ENCODE assay signal across 25 mouse cellular contexts in genomic region chr12:69082051-69082450, GRCm38 (mm10).
A peak's percentile ranks its signal among the peaks of the same experiment; 100 is the strongest.
DNase-seq lines count a peak whose midpoint lies in the region; ATAC-seq and TF ChIP-seq lines count a peak whose summit lies in the region.
"Had no signal": no experiment of that assay in that cellular context is flagged by ENCODE, and none has a peak within 500 bp of the region (broad histone marks: within the 10 kb centered on the region; RNA-seq: fewer than 3 reads in every experiment).

No protein-coding gene starts in this region.

- no peaks in the 10 kb centered on the region for H3K9me3 ChIP-seq in hindbrain, embryonic 11.5 days (ENCODE audit: control insufficient read depth, low read length)
- no peaks in the 10 kb centered on the region for H3K9me3 ChIP-seq in hindbrain, postnatal 0 days (ENCODE audit: low read length)
- H3K9me3 ChIP-seq in neural tube, embryonic 13.5 days: no peaks in the 10 kb centered on the region
- no peaks in the 10 kb centered on the region for H3K9me3 ChIP-seq in neural tube, embryonic 15.5 days (replicated peaks)
- H3K9me3 ChIP-seq in embryonic facial prominence, embryonic 12.5 days: no peaks in the 10 kb centered on the region
- H3K9me3 ChIP-seq: forebrain, embryonic 13.5 days; hindbrain, embryonic 15.5 days; intestine, embryonic 15.5 days; liver, embryonic 13.5 days; megakaryocyte, embryonic 14.5 days had no signal

- H3K4me1 ChIP-seq in hindbrain, embryonic 11.5 days (replicated peaks; ENCODE audit: control insufficient read depth, insufficient read depth, low read length): no peaks in the 10 kb centered on the region
- H3K4me1 ChIP-seq in hindbrain, postnatal 0 days (ENCODE audit: insufficient read depth, low read length): no peaks in the 10 kb centered on the region
- peaks cover 27% of the 10 kb centered on the region for H3K4me1 ChIP-seq in neural tube, embryonic 13.5 days (replicated peaks)
- H3K4me1 ChIP-seq in neural tube, embryonic 15.5 days: peaks cover 13% of the 10 kb centered on the region
- H3K4me1 ChIP-seq in embryonic facial prominence, embryonic 12.5 days: peaks cover 10% of the 10 kb centered on the region; the same call in 1 of the 2 replicates
- H3K4me1 ChIP-seq: forebrain, embryonic 13.5 days; intestine, embryonic 15.5 days; liver, embryonic 13.5 days; megakaryocyte, embryonic 14.5 days had no signal

- no peak overlapping the region for H3K9ac ChIP-seq in hindbrain, embryonic 11.5 days (ENCODE audit: low read depth, low read length)
- H3K9ac ChIP-seq in hindbrain, postnatal 0 days (replicated peaks; ENCODE audit: low read length): no peak overlapping the region
- H3K9ac ChIP-seq in neural tube, embryonic 13.5 days: no peak overlapping the region
- no peak overlapping the region for H3K9ac ChIP-seq in neural tube, embryonic 15.5 days (replicated peaks)
- H3K9ac ChIP-seq in embryonic facial prominence, embryonic 12.5 days: no peak overlapping the region
- H3K9ac ChIP-seq: forebrain, embryonic 13.5 days; hindbrain, embryonic 15.5 days; intestine, embryonic 15.5 days; liver, embryonic 13.5 days had no signal

- no peak overlapping the region for H3K27ac ChIP-seq in hindbrain, embryonic 11.5 days (ENCODE audit: low read depth, low read length)
- H3K27ac ChIP-seq in hindbrain, postnatal 0 days: no peak overlapping the region
- no peak overlapping the region for H3K27ac ChIP-seq in neural tube, embryonic 13.5 days (replicated peaks)
- no peak overlapping the region for H3K27ac ChIP-seq in neural tube, embryonic 15.5 days (replicated peaks)
- no peak overlapping the region for H3K27ac ChIP-seq in embryonic facial prominence, embryonic 12.5 days
- H3K27ac ChIP-seq: forebrain, embryonic 13.5 days; heart, adult 2 months; hindbrain, embryonic 15.5 days; intestine, embryonic 15.5 days; liver, embryonic 13.5 days; stomach, postnatal 0 days had no signal

- WGBS in hindbrain, embryonic 11.5 days: 32% methylated on average over 6 of the region's 6 CpGs
- WGBS in hindbrain, postnatal 0 days: 38% methylated on average over 6 of the region's 6 CpGs
- WGBS in neural tube, embryonic 13.5 days: 27% methylated on average over 6 of the region's 6 CpGs
- 34% methylated on average over 6 of the region's 6 CpGs for WGBS in neural tube, embryonic 15.5 days
- 19% methylated on average over 6 of the region's 6 CpGs for WGBS in embryonic facial prominence, embryonic 12.5 days

- peak; percentile 23 for DNase-seq in hindbrain, embryonic 11.5 days (ENCODE audit: low spot score)
- no peak for DNase-seq in hindbrain, postnatal 0 days (ENCODE audit: low spot score)
- no peak for DNase-seq in left cerebral cortex, postnatal 25 days (ENCODE audit: low spot score in 2 of 2)
- DNase-seq in ovary, postnatal 10 days (ENCODE audit: low spot score): no peak
- DNase-seq in gastrocnemius, postnatal 14 days: no peak
- DNase-seq: adrenal gland, postnatal 25 days; cerebellum, adult 9-11 months; gastrocnemius, postnatal 25 days; heart, adult 2 months; kidney, adult 9 months; liver, embryonic 13.5 days; lung, adult 2 months; lung, postnatal 14 days; right cerebral cortex, postnatal 14 days; thymus, adult 2 months; thymus, postnatal 4 days had no signal

- H3K4me2 ChIP-seq in hindbrain, embryonic 11.5 days (replicated peaks; ENCODE audit: low read depth, low read length): no peak overlapping the region
- no peak overlapping the region for H3K4me2 ChIP-seq in hindbrain, postnatal 0 days (ENCODE audit: low read depth, low read length)
- H3K4me2 ChIP-seq in neural tube, embryonic 13.5 days: 0 out of 2 replicates have a peak overlapping the region, but pooled peaks have one; percentile 3
- no peak overlapping the region for H3K4me2 ChIP-seq in neural tube, embryonic 15.5 days
- 0 out of 2 replicates have a peak overlapping the region, but pooled peaks have one; percentile 7 for H3K4me2 ChIP-seq in embryonic facial prominence, embryonic 12.5 days (replicated peaks)
- H3K4me2 ChIP-seq: forebrain, embryonic 13.5 days; hindbrain, embryonic 15.5 days; intestine, embryonic 15.5 days; liver, embryonic 13.5 days had no signal

- intact Hi-C loops in left cerebral cortex, postnatal 25 days (cut with DNase I): no loop called here
- intact Hi-C loops in gastrocnemius, postnatal 14 days (cut with DNase I; ENCODE audit: low total_unique reads): no loop called here

- no peak overlapping the region for H3K4me3 ChIP-seq in hindbrain, embryonic 11.5 days (ENCODE audit: low read depth, low read length)
- no peak overlapping the region for H3K4me3 ChIP-seq in hindbrain, postnatal 0 days (ENCODE audit: low read length)
- H3K4me3 ChIP-seq in neural tube, embryonic 13.5 days: no peak overlapping the region
- H3K4me3 ChIP-seq in neural tube, embryonic 15.5 days (replicated peaks): no peak overlapping the region
- no peak overlapping the region for H3K4me3 ChIP-seq in embryonic facial prominence, embryonic 12.5 days
- H3K4me3 ChIP-seq: erythroblast, embryonic 14.5 days; forebrain, embryonic 13.5 days; heart, adult 2 months; hindbrain, embryonic 15.5 days; intestine, embryonic 15.5 days; liver, embryonic 13.5 days; megakaryocyte, embryonic 14.5 days had no signal

- no peaks in the 10 kb centered on the region for H3K36me3 ChIP-seq in hindbrain, embryonic 11.5 days (ENCODE audit: control insufficient read depth, insufficient read depth, low read length)
- H3K36me3 ChIP-seq in hindbrain, postnatal 0 days (ENCODE audit: insufficient read depth, low read length): no peaks in the 10 kb centered on the region
- no peaks in the 10 kb centered on the region for H3K36me3 ChIP-seq in neural tube, embryonic 13.5 days
- H3K36me3 ChIP-seq in neural tube, embryonic 15.5 days: no peaks in the 10 kb centered on the region
- no peaks in the 10 kb centered on the region for H3K36me3 ChIP-seq in embryonic facial prominence, embryonic 12.5 days
- H3K36me3 ChIP-seq: hindbrain, embryonic 15.5 days; intestine, embryonic 15.5 days; liver, embryonic 13.5 days had no signal

- no peak for TF ChIP-seq CTCF in hindbrain, postnatal 0 days (IDR thresholded peaks at IDR 0.05; ENCODE audit: low read depth)

- no peak for ATAC-seq in hindbrain, embryonic 11.5 days (ENCODE audit: low FRiP score)
- ATAC-seq in hindbrain, postnatal 0 days: no peak
- ATAC-seq in neural tube, embryonic 13.5 days (ENCODE audit: low read depth): no peak
- ATAC-seq in neural tube, embryonic 15.5 days (ENCODE audit: low FRiP score): no peak
- ATAC-seq in embryonic facial prominence, embryonic 12.5 days (ENCODE audit: insufficient number of reproducible peaks, insufficient read depth, low FRiP score, low TSS enrichment): no peak
- ATAC-seq: forebrain, embryonic 13.5 days; intestine, embryonic 15.5 days had no signal

- no peaks in the 10 kb centered on the region for H3K27me3 ChIP-seq in hindbrain, embryonic 11.5 days (ENCODE audit: control insufficient read depth, insufficient read depth, low read length)
- no peaks in the 10 kb centered on the region for H3K27me3 ChIP-seq in hindbrain, postnatal 0 days (ENCODE audit: insufficient read depth, low read length)
- no peaks in the 10 kb centered on the region for H3K27me3 ChIP-seq in neural tube, embryonic 13.5 days
- H3K27me3 ChIP-seq in neural tube, embryonic 15.5 days (replicated peaks): no peaks in the 10 kb centered on the region
- H3K27me3 ChIP-seq in embryonic facial prominence, embryonic 12.5 days: no peaks in the 10 kb centered on the region
- H3K27me3 ChIP-seq: hindbrain, embryonic 15.5 days; intestine, embryonic 15.5 days; liver, embryonic 13.5 days; megakaryocyte, embryonic 14.5 days had no signal

Comparison
In these comparisons a context has a peak if more than half of its experiments do, and no peak if none do; other contexts are left out.
1. H3K4me2 ChIP-seq: peak in neural tube, embryonic 13.5 days (single experiment) and embryonic facial prominence, embryonic 12.5 days (single experiment); none in hindbrain, embryonic 11.5 days (single experiment), hindbrain, postnatal 0 days (single experiment) and neural tube, embryonic 15.5 days (single experiment).